Mouse (Mus musculus): ENCODE data around the gene Arhgap36. TPM values are rescaled to one million over a fixed set of nuclear protein-coding genes. Genes with fewer than 3 reads are reported as not detected.

The Arhgap36 gene
- 1 to 10 TPM; 1.3 to 3.3 TPM for total RNA-seq (2021)

DNA sequence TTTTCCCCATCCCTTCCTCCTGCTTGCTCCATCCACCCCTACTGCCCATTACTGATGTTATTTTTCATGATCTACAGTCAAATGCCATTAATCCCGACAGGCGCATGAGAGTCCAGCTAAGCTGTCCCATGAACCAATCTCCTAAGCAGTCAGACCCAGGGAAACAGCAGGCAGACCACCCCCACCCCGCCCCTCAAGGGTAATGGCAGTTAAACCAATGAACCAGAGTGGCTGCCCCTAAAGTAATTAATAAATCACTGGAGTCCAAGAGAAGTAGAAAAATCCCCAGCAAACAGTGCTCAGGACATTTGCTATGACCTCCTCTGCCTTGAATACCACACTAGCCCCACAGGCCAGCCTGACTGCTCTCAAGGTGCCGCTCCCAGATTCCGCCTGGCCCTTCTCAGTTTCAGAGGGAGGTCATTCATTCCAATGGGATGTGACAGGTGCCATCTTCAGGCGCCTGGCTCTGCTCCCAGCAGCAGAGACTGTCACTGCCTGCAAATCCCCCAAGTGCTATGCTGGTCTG is at the start of gene Arhgap36:
TSS of gene Arhgap36 (plus strand) at position 504 of the 529 bp plus-strand sequence.
- intact Hi-C loops (cut with DNase I), result no loop called here
- DNase-seq (ENCODE audit: low spot score in 2 of 2), result no peak

DNA sequence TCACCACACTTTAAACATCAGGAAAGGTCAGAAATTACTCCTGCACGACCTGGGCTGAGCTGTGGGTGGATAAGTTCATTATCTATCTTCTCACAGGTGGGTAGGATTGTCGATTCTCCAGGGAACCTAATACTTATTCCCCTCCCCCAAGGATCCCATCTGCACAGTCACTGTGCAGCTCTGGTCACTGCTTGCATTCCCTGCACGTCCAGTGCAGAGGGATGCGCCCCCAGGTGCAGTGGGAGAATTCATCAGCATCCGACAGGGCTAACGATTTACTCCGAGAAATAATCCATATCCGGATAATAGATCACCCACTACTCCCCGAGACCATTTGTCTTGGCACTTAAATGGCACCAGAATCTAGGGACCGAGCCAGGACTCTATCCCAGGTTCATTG is 6.0 kb upstream of the Arhgap36 start:
- intact Hi-C loops (cut with DNase I), result no loop called here
- no peak for DNase-seq (ENCODE audit: low spot score in 2 of 2)

DNA sequence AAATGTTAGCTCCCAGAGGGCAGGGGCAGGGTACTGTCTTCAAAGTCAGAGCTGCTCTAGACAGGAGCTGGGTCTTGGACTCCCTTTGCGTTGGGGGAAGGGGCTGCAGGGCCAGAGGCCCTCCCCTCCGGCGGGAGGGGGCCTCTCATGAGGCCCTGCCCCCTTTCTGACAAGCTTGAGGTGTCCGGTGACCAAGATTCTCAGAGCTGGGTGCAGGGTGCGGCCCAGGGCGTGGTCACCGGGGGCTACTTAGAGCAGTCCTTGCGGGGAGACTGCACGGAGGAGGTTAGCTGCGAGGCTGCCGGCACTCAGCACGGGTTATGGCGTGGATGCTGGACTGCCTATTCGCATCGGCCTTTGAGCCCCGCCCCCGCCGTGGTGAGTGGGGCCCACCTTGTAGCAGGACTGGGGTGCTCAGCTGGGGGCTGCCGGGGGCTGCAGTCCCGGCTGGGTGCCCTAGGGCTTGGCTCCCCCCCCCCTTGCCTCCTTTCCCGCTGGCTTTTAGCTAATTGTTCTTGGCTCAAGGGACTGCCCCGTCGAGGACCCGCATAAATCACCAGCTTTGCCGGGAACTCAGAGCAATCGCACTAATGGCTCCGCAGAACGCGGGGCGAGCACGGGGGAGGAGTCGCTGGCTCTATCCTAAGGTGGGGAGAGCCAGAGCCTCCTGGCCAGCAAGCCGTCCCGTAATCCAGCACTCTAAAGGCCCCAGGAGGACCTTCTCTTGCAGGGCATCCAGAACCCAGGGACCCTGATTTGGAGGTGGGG is 6.7 kb downstream of the Arhgap36 start:
- no peak for DNase-seq (ENCODE audit: low spot score in 2 of 2)
- intact Hi-C loops (cut with DNase I), result no loop called here

DNA sequence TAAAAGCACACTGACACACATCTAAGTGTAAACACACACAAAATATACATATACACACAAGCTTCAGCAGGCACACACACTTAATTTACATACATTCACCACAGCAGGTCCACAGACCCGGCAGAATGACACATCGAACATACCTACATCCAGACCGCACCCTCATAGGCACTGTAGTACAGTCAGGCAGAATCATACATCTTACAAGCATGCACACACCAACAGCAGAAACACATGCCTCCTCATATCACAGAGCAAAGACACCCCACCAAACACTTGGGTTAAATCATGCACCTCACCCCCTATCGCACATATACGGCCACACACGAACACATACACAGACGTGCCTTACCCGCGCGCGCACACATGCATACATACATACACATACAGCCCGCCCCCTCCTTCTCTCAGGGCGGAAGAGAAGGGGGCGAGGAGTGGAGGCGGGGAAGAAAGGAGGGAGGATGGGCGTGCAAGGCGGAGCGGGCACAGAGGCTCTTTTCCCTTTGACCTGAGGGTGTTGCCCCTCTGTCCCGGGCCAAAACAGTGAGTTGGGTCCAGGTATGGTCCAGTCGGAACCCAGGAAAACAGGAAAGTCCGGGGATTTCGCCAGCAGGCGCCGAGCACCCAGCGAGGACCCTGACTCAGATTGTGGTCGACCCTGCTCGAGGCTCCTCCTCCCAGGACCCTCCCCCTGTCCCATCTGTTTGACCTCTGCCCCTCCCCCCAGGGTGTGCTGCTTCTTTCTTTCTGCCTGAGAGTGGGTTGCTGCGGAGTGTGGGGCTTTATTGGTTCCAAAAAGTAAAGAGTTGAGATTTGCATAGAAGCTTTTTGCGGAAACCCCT is 16.4 kb downstream of the Arhgap36 start:
- intact Hi-C loops (cut with DNase I), result no loop called here

DNA sequence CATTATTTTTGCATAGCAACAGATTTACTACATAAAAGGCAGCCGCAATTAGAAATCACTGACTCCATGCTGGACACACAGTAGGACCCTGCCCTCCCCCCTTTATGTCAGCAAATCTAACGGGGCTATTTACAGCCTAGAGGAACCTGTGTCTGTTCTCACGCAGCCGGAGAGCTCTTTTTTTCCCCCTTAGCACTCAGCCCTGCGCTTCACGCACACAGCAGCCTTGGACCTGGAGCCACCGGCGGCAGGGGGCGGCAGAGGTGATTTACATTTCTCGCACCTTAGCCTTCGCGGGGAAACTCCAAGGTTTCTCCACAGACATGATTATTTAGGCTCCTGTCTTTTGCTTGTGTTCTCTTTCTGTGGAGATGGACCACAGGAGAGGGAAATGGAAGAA is 17.1 kb downstream of the Arhgap36 start:
- intact Hi-C loops (cut with DNase I), result no loop called here
- no peak for DNase-seq (ENCODE audit: low spot score in 2 of 2)

More for the DNA sequence above, 16.4 kb downstream of the Arhgap36 start:
- no peak for DNase-seq (ENCODE audit: low spot score in 2 of 2)

DNA sequence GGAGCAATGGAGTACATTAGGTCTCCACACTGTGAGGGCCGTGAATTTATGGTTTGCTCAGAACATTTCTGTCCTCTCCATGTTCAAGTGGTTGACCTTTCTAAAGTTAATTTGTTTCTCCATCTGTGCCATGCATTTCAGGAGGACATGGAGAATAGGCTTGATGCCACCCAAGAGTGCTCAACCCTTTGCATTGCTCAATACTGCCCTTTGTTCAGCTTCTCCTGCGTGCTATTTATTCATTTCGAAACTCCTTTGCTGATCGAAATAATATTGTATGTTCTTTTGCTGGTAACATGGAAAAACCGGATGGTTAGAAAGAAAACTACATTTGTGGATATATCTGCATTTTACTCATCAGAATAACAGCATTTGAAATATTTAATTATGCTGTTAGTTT is 25.4 kb downstream of the Arhgap36 start:
- intact Hi-C loops (cut with DNase I), result no loop called here

DNA sequence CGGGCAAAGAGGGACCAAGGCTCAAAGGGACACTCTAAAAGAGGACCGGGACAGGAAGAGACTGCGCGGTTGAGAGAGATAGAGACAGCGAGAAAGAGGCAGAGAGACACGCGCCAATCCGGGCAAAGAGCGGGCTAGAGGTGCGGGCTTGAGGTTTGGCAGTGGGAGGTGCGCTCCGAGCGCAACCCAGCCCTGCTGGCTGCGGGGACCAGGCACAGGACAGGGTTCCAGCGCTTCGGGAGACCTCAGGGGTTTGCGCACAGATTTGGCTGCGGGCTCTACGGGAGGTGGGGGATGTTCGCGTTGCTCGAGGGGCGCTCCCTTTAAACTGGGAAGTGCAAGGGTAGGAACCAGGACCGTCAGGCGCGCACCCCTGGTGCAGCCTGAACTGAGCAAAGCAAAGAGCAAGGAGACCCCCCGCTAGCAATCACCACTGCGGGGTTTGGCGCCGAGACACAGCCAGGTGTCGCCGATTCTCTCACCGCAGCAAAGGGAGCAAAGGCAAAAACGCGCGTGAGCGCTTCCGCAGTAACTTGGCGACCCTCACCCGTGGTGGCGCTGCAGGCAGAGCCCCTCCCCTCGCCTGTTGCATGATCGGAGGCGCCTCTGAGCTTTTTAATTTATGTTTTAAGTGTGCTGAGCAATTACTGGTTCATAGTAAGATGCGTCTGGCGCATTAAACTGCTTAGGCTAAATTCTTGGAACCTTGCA is 30.1 kb downstream of the Arhgap36 start:
- intact Hi-C loops (cut with DNase I), result no loop called here
- no peak for DNase-seq (ENCODE audit: low spot score in 2 of 2)

More for the DNA sequence above, 25.4 kb downstream of the Arhgap36 start:
- no peak for DNase-seq (ENCODE audit: low spot score in 2 of 2)

Other genes with a start within 250 kb of the Arhgap36 start
- 10 to 100 TPM in 1 of 2 experiments, 1 to 10 TPM in 1; 8.9 to 10.0 TPM for gene Enox2, start 175.7 kb upstream of the Arhgap36 start, total RNA-seq (2021)
- gene Olfr1320, start 208.4 kb downstream of the Arhgap36 start, total RNA-seq (2021), result not detected

All from left cerebral cortex, postnatal 36 days (tissue).